Mouse (Mus musculus) embryonic stem cell, embryonic (primary cell): ENCODE results near the gene Tbc1d16.

Experiments
- CTCF ChIA-PET, 4 experiments: fragments of 300-600 bp in 2 of 4; fragments of 350-600 bp in 2 of 4; sonication (Branson Sonifier 250); formaldehyde crosslinking; loops; one replicate each; lab custom pipeline; 2022; ENCODE audit warnings: inconsistent platforms in 2 of 4; lab: Charles Lee
- POLR2A ChIA-PET, 4 experiments: fragments of 300-600 bp in 2 of 4; fragments of 350-600 bp in 2 of 4; sonication (Branson Sonifier 250); formaldehyde crosslinking; loops; one replicate each; lab custom pipeline; 2022; ENCODE audit warnings: antibody characterized with exemption in 4 of 4, inconsistent platforms in 1 of 4; lab: Charles Lee

Tbc1d16 gene

GRCm38 (mm10) chr11:119221812-119222510 is 6.3 kb downstream of the Tbc1d16 start:
- ChIA-PET POLR2A (interaction anchor here in 3 of 4 experiments (0.6 to 2.2 kb wide), 7 partner anchors 8 to 380 kb away, joined by 3 to 9 read pairs (median 3); partner anchors contain the start of gene Cbx4 (in 1 of the 3)), CTCF (interaction anchor here in 3 of 4 experiments (0.6 to 3.6 kb wide), 7 partner anchors 13 to 1083 kb away, joined by 3 to 18 read pairs (median 4); no protein-coding TSS in a partner anchor)

- ChIA-PET CTCF (interaction anchor here (0.5 to 2.0 kb wide), 20 partner anchors 9 to 1182 kb away, joined by 3 to 12 read pairs (median 4); no protein-coding TSS in a partner anchor), POLR2A (interaction anchor here (0.6 to 2.3 kb wide), 16 partner anchors 9 to 1706 kb away, joined by 3 to 8 read pairs (median 4); partner anchors contain the start of gene Ccdc40 (in 1 of the 4))
Observed at GRCm38 (mm10) chr11:119219816-119220465, 8.4 kb downstream of the Tbc1d16 start.

GRCm38 (mm10) chr11:119217861-119218260 is 10.4 kb downstream of the Tbc1d16 start:
- ChIA-PET POLR2A (no interaction called here), CTCF (interaction anchor here in 1 of 4 experiments (0.6 kb wide), 1 partner anchor 171 kb away, joined by 9 read pairs; no protein-coding TSS in a partner anchor)

GRCm38 (mm10) chr11:119215905-119216507 is 12.3 kb downstream of the Tbc1d16 start:
- ChIA-PET POLR2A (interaction anchor here in 2 of 4 experiments (0.7 to 2.8 kb wide), 10 partner anchors 9 to 96 kb away, joined by 3 to 15 read pairs (median 4); partner anchors contain the start of genes Ccdc40 (in 1 of the 2), Gaa (in 1 of the 2) and Tbc1d16 (in 1 of the 2)), CTCF (interaction anchor here (0.5 to 3.2 kb wide), 16 partner anchors 7 to 114 kb away, joined by 3 to 33 read pairs (median 4); no protein-coding TSS in a partner anchor)

GRCm38 (mm10) chr11:119215038-119215904 is 13.0 kb downstream of the Tbc1d16 start:
- ChIA-PET POLR2A (interaction anchor here in 3 of 4 experiments (0.9 to 2.8 kb wide), 14 partner anchors 7 to 179 kb away, joined by 3 to 15 read pairs (median 4); partner anchors contain the start of genes Ccdc40 (in 1 of the 3), Gaa (in 1 of the 3) and Tbc1d16 (in 1 of the 3)), CTCF (interaction anchor here (0.6 to 3.2 kb wide), 14 partner anchors 8 to 115 kb away, joined by 3 to 33 read pairs (median 4); no protein-coding TSS in a partner anchor)

GRCm38 (mm10) chr11:119213166-119213885 is 15.0 kb downstream of the Tbc1d16 start:
- POLR2A ChIA-PET: interaction anchor here in 2 of 4 experiments (0.6 to 2.8 kb wide), 5 partner anchors 9 to 168 kb away, joined by 3 to 9 read pairs (median 4); no protein-coding TSS in a partner anchor
- CTCF ChIA-PET: interaction anchor here in 3 of 4 experiments (1.2 to 2.4 kb wide), 4 partner anchors 22 to 36 kb away, joined by 3 to 6 read pairs (median 4); no protein-coding TSS in a partner anchor

- ChIA-PET POLR2A (no interaction called here), CTCF (no interaction called here)
Observed at GRCm38 (mm10) chr11:119211604-119212309, 16.5 kb downstream of the Tbc1d16 start.

GRCm38 (mm10) chr11:119210321-119211100 is 17.8 kb downstream of the Tbc1d16 start:
- CTCF ChIA-PET: interaction anchor here in 2 of 4 experiments (0.7 to 1.5 kb wide), 4 partner anchors 25 to 212 kb away, joined by 3 to 4 read pairs (median 4); no protein-coding TSS in a partner anchor
- POLR2A ChIA-PET: interaction anchor here in 3 of 4 experiments (0.5 to 1.8 kb wide), 6 partner anchors 12 to 1083 kb away, joined by 3 to 4 read pairs (median 4); no protein-coding TSS in a partner anchor

GRCm38 (mm10) chr11:119209371-119210025 is 18.8 kb downstream of the Tbc1d16 start:
- ChIA-PET CTCF (interaction anchor here in 3 of 4 experiments (0.5 to 1.5 kb wide), 17 partner anchors 9 to 214 kb away, joined by 3 to 5 read pairs (median 4); no protein-coding TSS in a partner anchor), POLR2A (interaction anchor here in 2 of 4 experiments (0.9 to 1.8 kb wide), 9 partner anchors 11 to 186 kb away, joined by 3 to 6 read pairs (median 4); no protein-coding TSS in a partner anchor)

GRCm38 (mm10) chr11:119208870-119209370 is 19.4 kb downstream of the Tbc1d16 start:
- ChIA-PET POLR2A (interaction anchor here in 1 of 4 experiments (0.6 to 1.8 kb wide), 6 partner anchors 11 to 104 kb away, joined by 3 to 6 read pairs (median 4); no protein-coding TSS in a partner anchor), CTCF (interaction anchor here in 3 of 4 experiments (0.5 to 1.5 kb wide), 15 partner anchors 9 to 214 kb away, joined by 3 to 5 read pairs (median 4); no protein-coding TSS in a partner anchor)

- POLR2A ChIA-PET: interaction anchor here in 1 of 4 experiments (1.3 to 1.7 kb wide), 3 partner anchors 12 to 103 kb away, joined by 3 to 6 read pairs (median 4); no protein-coding TSS in a partner anchor
- CTCF ChIA-PET: interaction anchor here (0.5 to 3.2 kb wide), 19 partner anchors 8 to 200 kb away, joined by 3 to 50 read pairs (median 8); no protein-coding TSS in a partner anchor
Observed at GRCm38 (mm10) chr11:119207986-119208385, 20.3 kb downstream of the Tbc1d16 start.

- POLR2A ChIA-PET: interaction anchor here (0.6 to 2.0 kb wide), 11 partner anchors 9 to 1324 kb away, joined by 3 to 10 read pairs (median 4); partner anchors contain the start of genes Cbx8 (in 1 of the 4) and Endov (in 1 of the 4)
Observed at GRCm38 (mm10) chr11:119206562-119206961, 21.7 kb downstream of the Tbc1d16 start.

GRCm38 (mm10) chr11:119205738-119206137 is 22.6 kb downstream of the Tbc1d16 start:
- CTCF ChIA-PET: interaction anchor here (0.5 to 3.2 kb wide), 58 partner anchors 9 to 887 kb away, joined by 3 to 50 read pairs (median 5); partner anchors contain the start of gene Gaa (in 1 of the 4)
- POLR2A ChIA-PET: interaction anchor here in 3 of 4 experiments (0.5 to 2.0 kb wide), 8 partner anchors 28 to 1429 kb away, joined by 3 to 7 read pairs (median 4); no protein-coding TSS in a partner anchor

More at GRCm38 (mm10) chr11:119206562-119206961, 21.7 kb downstream of the Tbc1d16 start:
- CTCF ChIA-PET: interaction anchor here (0.5 to 3.2 kb wide), 119 partner anchors 9 to 927 kb away, joined by 3 to 50 read pairs (median 4); partner anchors contain the start of genes Rnf213 (in 2 of the 4), Cbx4 (in 1 of the 4), Cbx8 (in 1 of the 4) and Gaa (in 1 of the 4)
